Mouse (Mus musculus) embryonic fibroblast, embryonic 13.5 days (primary cell): ENCODE data around the gene AI182371. TPM values are rescaled to one million over a fixed set of nuclear protein-coding genes. Genes with fewer than 3 reads are reported as not detected.

Source experiments
- H3K27ac ChIP-seq: 2 replicates; pipeline ENCODE4 v1.5.1; 2012; ENCODE audit warnings: low read length, control low read depth, inconsistent platforms; ENCODE audit not compliant: insufficient read depth
- H3K4me1 ChIP-seq: 2 replicates; pipeline ENCODE4 v1.6.1; 2011; ENCODE audit warnings: low read length; ENCODE audit not compliant: control insufficient read depth, insufficient read depth
- H3K4me3 ChIP-seq: 2 replicates; pipeline ENCODE4 v1.5.1; 2011; ENCODE audit warnings: mild to moderate bottlenecking, control low read depth, low read length; ENCODE audit not compliant: insufficient read depth
- CTCF ChIP-seq: IDR thresholded peaks from 2 replicates; pipeline ENCODE4 v1.5.1; 2011; ENCODE audit warnings: mild to moderate bottlenecking, control low read depth, low read length, moderate library complexity, borderline replicate concordance; ENCODE audit not compliant: insufficient read depth
- POLR2A ChIP-seq: IDR thresholded peaks from 2 replicates; pipeline ENCODE4 v1.6.1; 2011; ENCODE audit warnings: low read depth, mild to moderate bottlenecking, control low read depth, low read length, moderate library complexity
- polyA plus RNA-seq: library from polyadenylated mRNA; stranded (reverse); fragments of >200 nt; gene quantifications from 2 replicates; pipeline ENCODE4 v1.2.4, GENCODE M21; 2011; ENCODE audit warnings: low read depth; ENCODE audit not compliant: missing spikeins, insufficient read length

The AI182371 gene
- polyA plus RNA-seq = 1.8 TPM in 1 of 2 replicates, not detected in the other

DNA sequence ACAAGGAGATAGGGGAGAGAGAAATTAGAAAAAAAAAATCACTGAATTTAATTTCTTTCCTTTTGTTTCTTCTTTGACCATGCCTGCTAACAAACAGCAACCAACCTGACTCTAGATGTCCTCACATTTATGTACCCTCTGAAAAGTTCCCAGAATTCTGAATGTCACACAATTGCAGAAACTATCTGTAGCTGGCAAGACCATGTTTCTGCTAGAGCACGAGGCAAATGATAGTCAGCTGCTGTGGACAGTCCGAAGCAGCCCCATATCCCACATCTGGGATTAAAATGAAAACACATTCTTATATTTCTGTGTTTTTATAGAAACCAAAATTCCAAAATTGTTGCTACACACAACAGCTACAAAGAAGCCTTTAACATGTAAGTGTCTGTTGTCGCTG is at the start of gene AI182371:
TSS of gene AI182371 (minus strand) at position 101 of the 400 bp plus-strand sequence.
- Histone ChIP-seq H3K27ac (no peak within 1 kb of the TSS), H3K4me1 (no peaks in the 10 kb centered on the region), H3K4me3 (no peak within 1 kb of the TSS)
- TF ChIP-seq CTCF (no peak), POLR2A (no peak)

DNA sequence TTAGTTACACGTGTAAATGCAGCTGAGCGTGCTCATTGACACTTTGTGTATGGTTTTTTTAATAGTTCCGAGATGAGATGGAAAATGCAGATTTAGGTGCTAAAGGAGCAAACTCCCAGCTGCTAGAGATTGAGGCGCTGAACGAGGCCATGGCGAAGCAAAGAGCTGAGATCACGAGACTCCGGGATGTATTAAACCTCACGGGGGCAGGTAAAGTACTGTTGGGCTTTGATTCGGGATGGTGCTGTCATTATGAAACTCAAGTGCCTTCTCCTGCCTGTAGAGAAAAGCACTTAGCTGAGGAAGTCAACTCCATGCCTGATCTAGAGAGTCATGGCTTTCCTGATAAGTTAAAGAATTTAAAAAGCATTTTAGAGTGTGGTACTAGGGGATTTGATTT is 47.5 kb upstream of the AI182371 start:
- TF ChIP-seq POLR2A (no peak), CTCF (no peak)
- Histone ChIP-seq H3K4me3 (no peak overlapping the region), H3K27ac (no peak overlapping the region), H3K4me1 (no peaks in the 10 kb centered on the region)

DNA sequence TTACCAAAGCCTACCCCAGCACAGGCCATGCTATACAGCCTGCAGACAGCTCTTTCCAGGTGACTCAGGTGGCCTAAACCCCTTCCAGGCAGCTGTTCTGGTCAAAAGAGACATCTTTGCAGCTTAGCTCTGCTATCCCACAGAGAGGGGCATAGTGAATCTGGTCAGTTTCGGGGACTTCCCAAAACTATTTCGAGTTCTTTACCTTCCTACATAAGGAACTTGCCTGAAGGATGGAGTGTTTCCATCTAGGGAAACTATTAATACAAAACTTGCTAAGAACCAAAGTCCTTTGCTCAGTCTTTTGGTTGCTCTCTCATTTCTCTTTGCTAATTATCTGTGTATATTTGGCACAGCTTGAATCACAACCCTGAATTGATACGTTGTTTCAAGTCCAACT is 40.3 kb upstream of the AI182371 start:
- Histone ChIP-seq H3K27ac (no peak overlapping the region), H3K4me3 (no peak overlapping the region), H3K4me1 (no peaks in the 10 kb centered on the region)
- no peak for TF ChIP-seq POLR2A
- TF ChIP-seq CTCF = no peak

DNA sequence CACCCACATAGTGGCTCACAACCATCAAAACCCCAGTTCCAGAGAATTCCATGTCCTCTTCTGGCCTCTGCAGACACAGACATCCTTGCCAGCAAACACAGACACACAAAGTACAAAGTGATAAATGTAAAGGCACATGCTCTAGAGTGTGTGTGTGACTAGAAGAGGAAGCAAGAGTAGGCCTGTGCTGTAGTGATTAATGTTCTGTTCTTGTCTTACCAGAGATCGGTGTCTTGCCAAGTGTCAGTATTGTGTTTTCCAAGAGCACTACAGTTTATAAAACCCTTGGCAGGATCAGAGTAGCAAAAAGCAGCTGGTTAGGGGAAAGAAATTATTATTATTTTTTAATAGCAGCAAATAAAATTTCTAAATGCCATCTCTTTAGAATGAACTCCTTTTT is 37.2 kb upstream of the AI182371 start:
- H3K27ac ChIP-seq = no peak overlapping the region
- H3K4me3 ChIP-seq = no peak overlapping the region
- TF ChIP-seq CTCF = no peak
- TF ChIP-seq POLR2A = no peak
- H3K4me1 ChIP-seq = no peaks in the 10 kb centered on the region

DNA sequence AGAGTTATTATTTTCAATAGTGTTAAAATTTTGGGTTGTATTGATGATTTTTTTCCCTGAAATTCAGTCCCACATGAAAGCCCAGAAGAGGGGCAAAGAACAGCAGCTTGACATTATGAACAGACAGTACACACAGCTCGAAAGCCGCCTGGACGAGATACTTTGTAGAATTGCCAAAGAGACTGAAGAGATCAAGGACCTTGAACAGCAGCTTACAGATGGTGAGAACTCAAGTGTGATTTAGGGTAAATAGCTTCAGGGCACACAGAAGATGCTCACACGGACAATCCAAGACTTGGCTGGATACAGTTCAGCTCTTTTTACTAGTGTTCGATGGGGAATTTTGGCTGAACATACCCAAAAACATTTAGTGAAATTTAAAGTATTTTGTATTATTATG is 32.5 kb upstream of the AI182371 start:
- no peak overlapping the region for H3K27ac ChIP-seq
- TF ChIP-seq POLR2A = no peak
- no peak for TF ChIP-seq CTCF
- no peaks in the 10 kb centered on the region for H3K4me1 ChIP-seq
- H3K4me3 ChIP-seq = no peak overlapping the region

DNA sequence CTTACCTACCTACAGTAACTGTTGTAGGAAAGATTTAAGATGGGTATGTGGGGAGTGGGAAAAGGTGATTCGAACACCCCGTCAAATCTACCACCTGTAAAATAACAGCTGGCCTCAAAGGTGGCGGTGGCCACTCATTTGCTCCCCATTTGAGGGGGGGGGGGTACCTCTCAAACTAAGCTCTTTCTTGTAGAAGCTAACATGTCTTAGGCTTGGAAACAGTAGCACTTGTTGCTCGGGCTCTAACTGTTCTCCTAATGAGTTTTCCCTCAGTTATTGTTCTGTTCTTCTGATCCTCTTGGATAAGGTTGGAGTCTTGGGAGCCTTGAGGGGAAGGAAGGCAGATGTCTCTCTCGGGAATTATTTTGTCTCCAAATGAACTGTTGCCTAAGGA is 31.3 kb upstream of the AI182371 start:
- Histone ChIP-seq H3K4me3 (peak overlapping the region; percentile 62), H3K27ac (no peak overlapping the region), H3K4me1 (no peaks in the 10 kb centered on the region)
- TF ChIP-seq CTCF (no peak), POLR2A (no peak)

DNA sequence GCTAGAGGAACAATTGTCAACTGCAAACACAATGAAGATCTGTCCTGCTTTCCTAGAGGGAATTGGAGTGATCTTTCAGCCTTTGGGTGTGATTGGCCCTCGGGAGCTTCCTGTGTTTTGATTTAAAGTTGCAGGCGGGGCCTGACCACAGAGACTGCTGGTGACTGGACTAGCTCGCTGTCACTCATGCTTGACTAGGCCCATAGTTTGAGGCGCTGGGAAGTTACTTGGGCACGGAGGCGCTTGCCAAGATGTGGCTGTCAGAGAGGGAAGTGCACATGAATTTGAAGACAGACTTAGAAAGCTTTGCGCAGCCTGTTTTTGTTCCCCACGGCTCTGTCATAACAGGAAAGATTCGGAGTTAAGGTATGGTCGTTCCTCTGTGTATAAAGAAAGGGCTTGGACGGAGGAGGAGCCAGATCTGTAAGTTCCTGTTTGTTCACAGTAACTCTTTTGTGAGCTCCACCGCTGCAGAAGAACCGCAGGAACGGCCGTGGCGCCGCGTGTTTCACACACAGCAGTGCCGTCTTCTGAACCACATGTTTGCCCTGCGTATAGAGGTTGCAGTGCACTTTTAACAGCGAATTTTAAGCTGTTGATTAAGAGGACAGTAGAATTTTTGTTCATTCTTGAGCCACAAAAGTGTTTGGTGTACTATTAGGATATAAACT is 30.8 kb upstream of the AI182371 start:
- TF ChIP-seq POLR2A = peak; percentile 57
- TF ChIP-seq CTCF = no peak
- H3K4me1 ChIP-seq = no peaks in the 10 kb centered on the region
- H3K27ac ChIP-seq = peak overlapping the region; percentile 55; the same call in 1 of the 2 replicates
- H3K4me3 ChIP-seq = peak overlapping the region; percentile 62

DNA sequence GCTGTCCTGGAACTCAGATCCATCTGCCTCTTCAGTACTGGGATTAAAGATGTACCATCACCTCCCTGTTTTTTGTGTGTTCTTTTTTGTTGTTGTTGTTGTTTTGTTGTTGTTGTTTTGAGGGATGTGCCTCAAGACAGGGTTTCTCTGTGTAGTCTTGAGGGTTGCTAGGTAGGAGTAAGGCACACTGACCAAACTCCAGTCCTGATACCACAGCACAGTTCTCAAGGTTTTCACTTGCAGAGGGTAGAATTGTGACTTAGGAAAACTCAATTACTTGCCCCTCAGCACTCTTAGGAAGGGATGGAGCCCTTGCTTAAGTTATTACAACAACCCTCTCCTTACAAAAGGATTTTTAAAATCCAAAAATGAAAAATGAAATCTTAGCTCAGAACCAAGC is 30.1 kb upstream of the AI182371 start:
- TF ChIP-seq POLR2A (no peak), CTCF (no peak)
- Histone ChIP-seq H3K4me3 (no peak overlapping the region), H3K27ac (peak overlapping the region; percentile 51; the same call in 1 of the 2 replicates), H3K4me1 (no peaks in the 10 kb centered on the region)

DNA sequence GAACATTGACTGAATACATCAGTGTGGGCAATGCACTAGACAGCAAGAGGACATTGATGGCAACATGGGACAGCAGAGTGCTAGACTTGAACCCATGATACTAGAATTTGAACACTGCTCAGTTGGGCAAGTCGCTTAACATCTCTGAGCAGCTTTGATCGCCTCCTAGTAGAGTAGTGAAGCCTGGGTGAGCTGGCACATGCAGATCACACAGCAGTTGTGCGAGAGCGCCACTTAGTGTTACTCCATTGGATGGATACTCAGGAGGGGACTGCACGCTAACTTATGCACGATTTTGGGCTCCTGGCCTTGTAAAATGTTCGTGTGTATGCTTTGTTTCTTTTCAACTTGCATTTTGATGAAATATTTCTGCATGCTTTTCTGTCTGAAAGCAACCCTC is 23.4 kb upstream of the AI182371 start:
- no peaks in the 10 kb centered on the region for H3K4me1 ChIP-seq
- no peak overlapping the region for H3K27ac ChIP-seq
- TF ChIP-seq POLR2A (no peak), CTCF (peak; percentile 41; the same call in 1 of the 2 replicates)

DNA sequence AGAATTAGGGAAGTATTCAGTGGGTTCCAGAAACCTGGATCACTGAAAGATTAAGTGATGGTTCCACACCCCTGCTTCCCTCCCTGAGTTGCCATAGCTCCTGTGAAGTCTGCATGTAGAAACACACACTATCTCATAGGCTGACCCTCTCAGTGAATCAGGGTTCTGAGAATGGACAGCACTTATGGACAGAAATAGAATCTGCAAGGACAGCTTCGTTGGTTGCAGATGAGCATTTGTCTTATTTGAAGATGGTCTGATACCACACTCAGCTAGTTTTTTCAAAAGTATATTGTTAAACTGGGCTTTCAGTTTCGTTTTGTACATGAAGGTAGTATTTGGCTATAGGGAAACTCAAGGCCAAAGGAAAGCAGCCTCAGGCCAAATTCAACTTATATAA is 9.2 kb upstream of the AI182371 start:
- Histone ChIP-seq H3K27ac (no peak overlapping the region), H3K4me1 (peaks cover 2% of the 10 kb centered on the region; the same call in 1 of the 2 replicates), H3K4me3 (no peak overlapping the region)
- TF ChIP-seq CTCF (no peak), POLR2A (no peak)

More for the DNA sequence above, 23.4 kb upstream of the AI182371 start:
- no peak overlapping the region for H3K4me3 ChIP-seq
